Mouse (Mus musculus) urinary bladder, postnatal 10 days (tissue): ENCODE results near the gene Ankrd35.
"Not testable (repeated sequence)": the region's sequence is repeated elsewhere in the genome, so short reads cannot be mapped to it uniquely, and the experiment has no call there.

Experiments used
- DNase-seq: peaks from one replicate; pipeline ENCODE4 v3.0.0; 2022; ENCODE audit warnings: low spot score

Gene Ankrd35

DNA sequence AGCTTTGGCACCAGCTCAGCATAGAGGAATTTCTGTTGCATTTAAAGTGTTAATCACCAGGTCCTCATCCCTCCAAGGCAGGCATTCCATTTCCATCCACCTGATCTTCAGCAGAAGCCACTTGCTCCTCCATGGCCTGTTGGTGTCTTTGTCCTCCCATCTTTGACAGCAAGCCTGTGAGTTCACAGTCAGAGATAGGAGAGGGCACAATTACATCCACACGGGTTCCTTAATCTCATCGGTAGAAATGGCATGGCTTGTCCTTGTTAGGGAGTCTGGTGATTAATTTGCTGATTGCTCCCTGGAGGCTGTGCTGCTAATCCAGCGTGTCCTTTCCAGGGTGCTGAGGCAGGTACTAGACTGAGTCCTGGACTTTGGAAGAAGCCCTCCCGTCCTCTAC is 3.6 kb downstream of the Ankrd35 start:
- DNase-seq = no peak

DNA sequence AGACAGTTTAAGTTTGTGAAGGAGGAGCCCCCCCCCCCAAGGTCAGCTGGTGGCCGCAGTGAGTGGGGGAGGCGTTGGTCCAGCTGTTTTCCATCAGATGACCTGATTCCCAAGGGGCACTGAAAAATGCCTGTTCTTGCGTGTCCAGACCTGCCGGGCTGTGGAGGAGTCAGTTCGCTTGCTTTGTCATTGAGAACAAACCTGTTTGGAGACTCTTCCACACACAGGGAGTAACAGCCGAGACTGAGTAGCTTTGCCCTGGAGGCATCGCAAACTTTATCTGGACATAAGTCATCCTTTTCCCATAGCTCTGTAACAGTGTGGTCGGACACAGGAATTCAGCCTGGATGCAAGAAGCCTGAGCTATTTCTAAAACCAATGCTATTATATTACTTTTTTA is 4.5 kb downstream of the Ankrd35 start:
- no peak for DNase-seq

GRCm38 (mm10) chr3:96675171-96675570 is 5.2 kb downstream of the Ankrd35 start:
- no peak for DNase-seq

DNA sequence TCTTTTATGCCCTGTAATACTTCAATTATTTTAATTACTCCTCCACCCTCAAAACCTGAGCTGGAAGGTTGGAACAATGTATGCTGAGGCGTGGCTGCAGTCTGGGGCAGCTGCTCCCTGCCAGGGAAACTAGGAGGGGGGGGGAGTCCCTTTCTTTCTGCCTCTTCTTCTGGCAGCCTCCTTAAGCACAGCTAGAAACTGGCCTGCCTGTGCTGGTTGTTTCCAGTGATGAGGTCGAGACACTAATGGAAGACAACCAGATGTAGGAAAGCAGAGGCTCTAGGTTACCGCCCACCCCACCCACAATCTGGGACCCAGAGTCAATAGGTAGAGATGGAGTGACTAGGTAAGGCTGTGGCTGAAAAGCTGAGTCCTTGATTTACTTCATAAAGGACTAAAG is 5.8 kb downstream of the Ankrd35 start:
- no peak for DNase-seq

- DNase-seq = no peak
These were observed 8.5 kb downstream of the Ankrd35 start for GRCm38 (mm10) chr3:96678456-96678855.

DNA sequence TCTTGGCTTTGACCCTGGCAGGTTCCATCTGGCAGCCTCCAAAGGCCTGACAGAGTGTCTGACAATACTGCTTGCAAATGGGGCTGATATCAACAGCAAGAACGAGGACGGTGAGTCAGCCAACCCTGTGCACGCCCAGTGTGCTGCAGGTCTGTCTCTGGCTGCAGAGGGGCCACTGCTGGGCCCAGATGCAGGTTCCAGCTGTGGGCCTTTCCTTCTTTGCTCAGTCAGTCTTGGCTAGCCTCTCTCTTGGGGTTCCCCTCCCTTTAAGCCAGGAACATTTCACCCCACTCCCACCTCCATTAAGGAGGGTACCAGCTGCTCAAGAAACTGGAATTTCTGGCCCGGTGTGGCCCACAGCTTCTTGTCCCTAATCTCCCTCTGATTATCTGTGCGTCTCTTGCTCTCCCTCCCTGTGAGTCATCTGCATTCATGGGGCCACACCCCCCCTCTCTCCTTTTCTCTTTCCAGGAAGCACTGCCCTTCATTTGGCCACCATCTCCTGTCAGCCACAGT is 9.3 kb downstream of the Ankrd35 start:
- DNase-seq = no peak

DNA sequence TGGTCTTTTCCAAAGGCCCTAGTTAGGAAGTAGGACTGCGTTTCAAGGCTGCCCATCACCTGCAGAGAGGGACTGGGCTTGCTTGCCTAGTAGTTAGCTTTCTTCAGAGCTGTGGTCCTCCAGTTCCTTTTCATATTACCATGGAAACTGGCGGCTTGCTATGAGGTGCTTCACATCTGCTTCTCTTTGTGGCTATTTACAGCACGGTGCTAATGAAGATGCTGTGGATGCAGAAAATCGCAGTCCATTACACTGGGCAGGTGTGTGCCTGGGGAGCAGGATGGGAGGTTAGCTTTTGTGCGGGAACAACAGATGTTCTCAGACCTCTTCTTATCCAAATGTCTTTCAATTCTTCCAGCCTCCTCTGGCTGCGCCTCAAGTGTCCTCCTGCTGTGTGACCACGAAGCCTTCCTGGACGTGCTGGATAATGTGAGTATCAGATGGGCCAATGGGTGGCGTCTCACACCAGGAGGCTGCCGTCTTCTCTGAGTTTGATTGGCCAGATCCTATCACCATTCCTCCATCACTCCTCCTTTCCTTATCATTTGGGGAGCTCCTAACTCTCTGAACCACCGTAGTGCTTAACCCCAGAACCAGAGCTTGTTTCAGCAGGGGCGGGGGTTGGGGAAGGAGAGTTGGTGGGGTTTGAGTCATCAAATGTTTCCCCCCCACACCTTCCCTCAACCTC is 10.5 kb downstream of the Ankrd35 start:
- DNase-seq = no peak

DNA sequence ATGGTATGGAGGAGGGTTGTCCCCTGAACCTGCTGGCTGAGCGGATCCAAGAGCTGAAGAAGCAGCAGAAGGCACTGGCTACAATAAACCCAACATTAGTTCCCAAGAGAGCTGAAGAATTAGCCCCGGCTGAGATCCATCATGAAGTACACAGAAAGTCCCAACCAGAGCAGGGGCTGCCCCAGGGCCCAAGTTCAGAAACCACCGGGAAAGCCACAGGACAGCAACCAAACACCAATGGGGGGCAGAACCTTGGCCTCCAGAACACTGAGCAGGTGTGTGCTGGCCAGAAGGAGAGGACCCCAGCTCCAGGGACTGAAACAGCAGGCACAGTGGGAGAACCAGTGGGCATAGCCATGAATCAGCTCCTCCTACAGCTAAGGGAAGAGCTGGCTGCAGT is 13.6 kb downstream of the Ankrd35 start:
- no peak for DNase-seq

- DNase-seq = no peak
These were observed 14.4 kb downstream of the Ankrd35 start for GRCm38 (mm10) chr3:96684151-96684821.

DNA sequence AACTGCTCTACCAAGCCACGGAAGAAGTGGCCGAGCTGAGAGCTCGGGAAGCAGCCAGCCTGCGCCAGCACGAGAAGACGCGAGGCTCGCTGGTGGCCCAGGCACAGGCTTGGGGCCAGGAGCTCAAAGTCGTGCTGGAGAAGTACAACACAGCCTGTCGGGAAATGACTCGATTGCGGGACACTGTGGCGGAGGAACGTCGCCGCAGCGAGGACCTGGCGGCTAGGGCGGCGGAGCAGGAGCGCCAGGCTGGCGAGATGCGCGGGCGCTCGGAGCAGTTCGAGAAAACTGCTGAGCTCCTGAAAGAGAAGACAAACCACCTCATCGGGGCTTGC is 14.9 kb downstream of the Ankrd35 start:
- no peak for DNase-seq

DNA sequence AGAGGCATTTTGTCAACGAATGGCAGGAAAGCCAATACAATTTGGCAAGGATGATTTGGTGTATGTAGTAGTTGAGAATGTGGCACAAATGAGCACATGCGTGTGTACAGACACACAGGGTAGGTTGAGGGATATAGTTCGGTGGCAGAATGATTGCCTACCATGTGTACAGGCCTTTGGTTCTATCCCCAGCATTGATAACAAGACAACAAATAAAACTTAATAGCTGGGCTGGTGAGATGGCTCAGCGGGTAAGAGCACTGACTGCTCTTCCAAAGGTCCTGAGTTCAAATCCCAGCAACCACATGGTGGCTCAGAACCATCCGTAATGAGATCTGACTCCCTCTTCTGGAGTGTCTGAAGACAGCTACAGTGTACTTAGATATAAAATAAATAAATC is 16.1 kb downstream of the Ankrd35 start:
- not testable (repeated sequence) for DNase-seq

DNA sequence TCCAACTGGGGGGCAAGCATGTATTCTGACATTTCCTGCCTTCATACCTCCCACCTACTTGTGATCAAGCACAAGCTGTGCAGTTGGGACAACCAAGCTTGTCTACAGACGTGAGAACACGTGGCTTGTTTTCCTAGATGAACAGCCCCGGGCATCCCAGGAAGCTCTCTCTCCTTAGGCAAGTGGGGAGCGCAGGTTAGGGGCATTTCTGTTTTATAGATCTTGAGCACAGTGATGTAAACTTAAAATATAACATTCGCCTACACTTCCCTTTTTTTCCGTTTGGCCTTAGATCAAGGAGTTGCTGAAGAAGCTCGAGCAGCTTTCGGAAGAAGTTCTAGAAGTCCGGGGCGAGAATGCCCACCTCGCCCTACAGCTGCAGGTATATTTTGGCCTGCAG is 18.9 kb downstream of the Ankrd35 start:
- DNase-seq = no peak

GRCm38 (mm10) chr3:96690298-96690697 is 20.4 kb downstream of the Ankrd35 start:
- DNase-seq = no peak

DNA sequence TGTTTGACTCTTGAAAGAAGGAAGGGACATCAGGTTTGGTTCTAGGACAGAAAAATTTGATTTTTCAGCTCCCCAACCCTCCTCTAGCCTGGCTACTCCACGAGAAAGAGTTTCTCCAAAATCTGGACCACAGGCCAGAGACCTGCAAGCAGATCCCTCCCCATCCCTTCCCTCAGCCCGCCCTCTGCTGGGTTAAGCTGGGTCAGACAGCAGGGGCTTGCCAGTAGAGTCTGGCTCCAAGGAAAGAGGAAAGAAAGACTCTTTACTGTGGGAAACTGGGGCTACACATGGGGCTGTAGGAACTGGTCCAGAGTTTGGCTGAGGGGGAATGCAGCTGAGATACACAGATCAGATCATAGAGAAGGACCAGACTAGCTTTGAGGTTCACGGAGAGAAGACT is 22.6 kb downstream of the Ankrd35 start:
- DNase-seq = no peak

- DNase-seq = no peak
These were observed 23.6 kb downstream of the Ankrd35 start for GRCm38 (mm10) chr3:96693579-96693978.

- peak; percentile 45 for DNase-seq
These were observed 26.4 kb downstream of the Ankrd35 start, which contains the start of gene Pias3 for GRCm38 (mm10) chr3:96696198-96696765. Gene Pias3 (plus strand): TSS chr3:96696384.

- peak; percentile 64 for DNase-seq
These were observed 27.1 kb downstream of the Ankrd35 start for GRCm38 (mm10) chr3:96696766-96697732.

DNA sequence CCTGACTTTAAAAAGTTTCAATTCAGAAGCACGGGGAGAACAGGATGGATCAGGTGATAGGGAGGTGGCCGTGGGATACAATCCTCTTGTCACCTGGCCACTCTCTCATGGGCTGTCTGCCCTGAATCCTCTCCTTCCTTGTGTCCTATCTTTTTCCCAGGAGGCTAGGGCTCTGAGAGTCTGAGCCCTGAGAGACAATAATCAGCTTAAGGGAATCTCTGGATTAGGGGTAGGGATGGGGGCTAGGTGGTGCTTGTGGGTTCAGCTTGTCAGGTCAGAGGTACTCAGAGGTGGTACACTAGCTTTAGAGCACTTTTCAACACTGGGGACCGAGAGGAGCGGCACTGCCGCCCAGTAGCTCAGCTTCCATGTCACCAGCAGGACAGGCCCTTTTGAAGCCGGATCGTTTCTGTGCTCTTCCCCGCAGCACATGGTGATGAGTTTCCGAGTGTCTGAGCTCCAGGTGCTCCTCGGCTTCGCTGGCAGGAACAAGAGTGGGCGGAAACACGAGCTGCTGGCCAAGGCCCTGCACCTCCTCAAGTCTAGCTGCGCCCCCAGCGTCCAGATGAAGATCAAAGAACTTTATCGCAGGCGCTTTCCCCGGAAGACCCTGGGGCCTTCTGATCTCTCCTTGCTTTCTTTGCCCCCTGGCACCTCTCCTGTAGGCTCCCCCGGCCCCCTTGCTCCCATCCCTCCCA is 29.2 kb downstream of the Ankrd35 start:
- DNase-seq = no peak

DNA sequence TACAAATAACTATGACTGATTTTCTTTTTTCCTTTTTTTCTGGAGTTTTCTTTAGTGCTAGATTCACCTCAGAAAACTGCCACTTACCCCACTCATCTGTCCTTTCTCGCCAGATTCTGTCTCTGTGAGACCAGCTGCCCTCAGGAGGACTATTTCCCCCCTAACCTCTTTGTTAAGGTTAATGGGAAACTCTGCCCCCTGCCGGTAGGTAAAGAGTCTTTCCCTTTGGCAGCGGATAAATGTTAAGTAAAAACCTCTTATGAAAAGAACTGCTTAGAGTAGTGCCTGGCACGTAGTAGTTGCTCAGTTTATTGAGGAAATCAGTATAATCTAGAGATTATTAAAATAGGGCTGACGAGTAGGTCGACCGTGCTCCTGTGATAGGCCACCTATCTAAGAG is 30.4 kb downstream of the Ankrd35 start:
- DNase-seq = no peak

GRCm38 (mm10) chr3:96701003-96701402 is 31.1 kb downstream of the Ankrd35 start:
- no peak for DNase-seq

DNA sequence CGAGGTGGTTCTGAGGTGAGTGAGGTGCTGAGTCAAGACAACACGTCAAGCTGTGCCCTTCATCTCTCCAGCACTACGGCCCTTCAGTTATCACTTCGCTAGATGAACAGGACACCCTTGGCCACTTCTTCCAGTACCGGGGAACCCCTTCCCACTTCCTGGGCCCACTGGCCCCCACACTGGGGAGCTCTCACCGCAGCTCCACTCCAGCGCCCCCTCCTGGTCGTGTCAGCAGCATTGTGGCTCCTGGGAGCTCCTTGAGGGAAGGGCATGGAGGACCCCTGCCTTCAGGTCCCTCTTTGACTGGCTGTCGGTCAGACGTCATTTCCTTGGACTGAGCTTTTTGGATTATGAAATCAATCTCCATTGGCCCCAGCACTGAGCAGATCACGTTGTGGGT is 34.8 kb downstream of the Ankrd35 start:
- DNase-seq = no peak

DNA sequence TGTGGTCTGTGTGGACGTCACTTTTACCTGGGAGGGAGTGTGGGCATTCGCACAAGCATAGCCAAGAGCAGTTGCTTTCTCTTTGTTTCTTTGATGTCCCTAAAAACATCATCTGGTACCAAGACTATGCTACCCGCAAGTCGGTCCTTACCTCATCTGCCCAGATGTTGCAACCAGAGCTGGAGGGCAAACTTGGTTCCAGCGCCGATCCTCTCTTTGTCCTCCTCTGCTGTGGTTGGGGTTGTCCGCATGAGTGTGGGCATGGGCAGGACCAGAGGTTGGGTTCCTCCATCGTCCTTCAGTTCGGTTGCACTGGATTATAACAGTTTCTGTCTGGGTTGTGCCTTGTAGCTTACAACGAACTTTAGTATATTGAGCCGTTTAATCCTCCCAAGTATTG is 36.3 kb downstream of the Ankrd35 start:
- DNase-seq = no peak
